Mouse (Mus musculus) frontal cortex, adult (tissue): Measurements from ENCODE around the gene Trpc2.

Source experiments
- ATAC-seq: cut with Nextera tagmentation; 2 replicates; pipeline ENCODE4 v1.9.2; 2017; ENCODE audit warnings: mild to moderate bottlenecking, moderate library complexity, mixed read lengths; ENCODE audit not compliant: low TSS enrichment

Gene Trpc2

DNA sequence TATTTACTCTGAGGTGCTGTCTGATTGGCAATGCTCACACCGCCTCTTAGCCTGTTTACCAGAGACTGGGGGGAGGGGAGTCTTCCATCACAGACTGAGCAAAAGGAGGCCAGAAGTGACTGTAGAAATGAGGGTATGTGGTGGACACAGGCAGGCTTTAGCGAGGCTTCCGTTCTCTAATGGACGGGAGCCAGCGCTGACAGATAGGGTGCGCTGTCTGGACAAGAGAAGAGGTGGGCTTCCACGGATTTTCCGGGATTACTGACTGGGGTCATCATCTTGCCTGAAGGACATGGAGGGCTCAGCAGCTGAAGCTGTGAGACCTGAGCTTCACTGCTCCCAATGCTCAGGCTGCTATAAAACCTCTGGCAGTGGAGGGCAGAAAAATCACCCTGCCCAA lies 19.3 kb downstream of the Trpc2 start:
- no peak for ATAC-seq

DNA sequence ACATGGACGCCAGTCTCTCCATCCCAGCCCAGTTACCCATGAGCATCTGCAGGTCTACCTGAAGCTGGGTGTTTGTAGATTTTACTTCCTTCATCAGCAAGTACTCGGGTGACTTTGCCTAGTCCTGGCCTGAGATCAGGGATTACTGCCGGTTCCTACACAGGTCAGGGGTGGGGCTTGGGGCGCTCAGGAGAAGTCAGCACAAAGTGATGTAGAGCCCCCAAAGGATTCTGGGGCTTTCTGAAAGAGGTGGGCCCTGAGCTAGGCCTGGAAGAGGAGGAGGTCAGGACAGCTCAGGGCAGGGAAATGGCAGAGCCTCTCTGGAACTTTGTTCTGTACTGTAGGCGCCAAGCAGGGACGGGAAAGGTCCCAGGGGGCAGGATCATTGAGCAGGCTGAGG lies 19.8 kb downstream of the Trpc2 start:
- ATAC-seq = no peak

DNA sequence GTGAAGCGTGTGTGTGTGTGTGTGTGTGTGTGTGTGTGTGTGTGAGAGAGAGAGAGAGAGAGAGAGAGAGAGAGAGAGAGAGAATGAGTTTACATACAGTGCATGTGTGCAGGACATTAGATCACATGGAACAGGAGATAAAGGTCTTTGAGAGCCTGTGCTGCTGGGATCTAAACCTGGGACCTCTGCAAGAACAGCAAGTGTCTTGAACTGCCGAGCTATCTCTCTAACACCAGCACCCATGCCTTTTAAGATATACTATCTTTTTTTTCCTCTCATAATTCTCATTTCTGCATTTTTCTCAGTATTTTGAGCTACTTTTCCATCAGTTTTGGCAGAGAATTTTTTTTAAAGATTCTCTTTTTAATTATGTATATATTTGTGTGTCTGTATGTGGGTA lies 20.6 kb downstream of the Trpc2 start:
- ATAC-seq = no peak

DNA sequence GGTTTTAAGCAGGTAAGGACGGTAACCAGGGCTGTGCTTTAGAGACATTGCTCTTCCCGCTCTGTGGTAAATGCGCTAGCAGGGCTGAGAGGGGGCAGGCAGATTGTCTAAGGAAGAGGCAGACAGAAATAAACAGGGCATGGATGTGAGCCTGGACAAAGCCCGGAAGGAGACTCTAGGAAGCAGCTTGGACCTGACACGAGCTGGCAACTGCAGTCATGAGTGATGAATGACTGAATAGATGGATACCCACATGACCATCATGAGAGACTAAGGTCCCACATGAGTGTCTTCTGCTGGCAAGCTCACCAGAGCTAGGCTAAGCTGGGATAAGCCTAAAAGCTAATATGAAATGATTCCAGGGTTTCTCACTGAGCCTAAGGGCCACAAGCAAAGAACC lies 21.2 kb downstream of the Trpc2 start:
- no peak for ATAC-seq

DNA sequence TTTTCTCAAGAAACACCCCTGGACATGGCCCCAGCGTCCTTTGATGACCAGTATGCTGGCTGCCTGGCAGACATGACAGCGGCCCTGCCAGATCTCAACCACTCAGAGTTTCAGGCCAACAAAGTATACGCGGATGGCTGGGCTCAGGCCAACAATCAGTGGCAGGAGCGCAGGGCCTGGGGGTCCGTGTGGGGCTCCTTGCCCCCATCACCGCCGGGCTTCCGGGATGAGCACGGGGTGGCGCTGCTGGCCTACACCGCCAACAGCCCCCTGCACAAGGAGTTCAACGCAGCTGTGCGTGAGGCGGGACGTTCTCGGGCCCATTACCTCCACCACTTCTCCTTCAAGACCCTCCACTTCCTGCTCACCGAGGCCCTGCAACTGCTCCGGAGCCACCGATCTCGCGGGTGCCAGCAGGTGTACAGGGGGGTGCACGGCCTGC lies 23.8 kb downstream of the Trpc2 start:
- ATAC-seq = no peak

DNA sequence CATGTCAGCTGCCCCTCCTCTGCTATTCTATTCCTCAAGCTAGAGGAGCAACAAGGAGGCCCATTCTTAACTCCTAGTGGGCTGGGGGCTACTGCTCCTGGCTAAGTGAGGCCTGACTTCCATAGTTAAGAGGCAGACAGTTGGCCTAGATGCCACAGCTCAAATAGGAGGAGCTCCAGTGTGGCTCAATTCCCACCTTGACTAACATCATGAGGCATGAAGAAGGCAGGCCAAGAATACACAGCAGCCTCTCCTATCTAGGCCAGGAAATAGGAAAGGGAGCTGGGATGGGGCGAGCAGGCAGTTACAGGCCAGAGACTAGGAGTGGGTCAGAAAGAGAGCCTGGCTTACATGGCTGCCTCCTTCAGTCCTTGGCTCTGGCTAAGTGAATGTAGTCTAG lies 25.3 kb downstream of the Trpc2 start:
- no peak for ATAC-seq

DNA sequence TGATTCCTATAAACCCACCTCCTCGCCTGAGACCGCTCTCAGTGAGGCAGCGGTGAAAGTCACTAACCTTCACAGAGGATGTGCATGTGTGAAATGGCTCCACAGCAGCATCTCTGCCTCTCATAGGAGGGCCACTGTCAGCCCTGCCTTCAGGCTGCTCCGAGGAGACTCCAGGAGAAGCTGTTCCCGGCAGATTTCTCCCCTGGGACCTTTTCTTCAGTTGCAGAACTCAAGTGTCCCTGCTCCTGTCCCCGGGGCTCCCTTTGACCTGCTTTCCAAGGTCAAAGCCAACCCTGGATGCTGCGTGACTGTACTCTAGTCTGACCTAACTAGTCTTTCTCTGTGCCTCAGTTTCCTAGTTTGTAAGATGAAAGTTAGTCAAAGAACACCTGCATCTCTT lies 26.3 kb downstream of the Trpc2 start, which contains the start of gene Art5:
Art5 (minus strand) TSS at position 319 of the 400 bp plus-strand sequence.
- ATAC-seq = no peak

DNA sequence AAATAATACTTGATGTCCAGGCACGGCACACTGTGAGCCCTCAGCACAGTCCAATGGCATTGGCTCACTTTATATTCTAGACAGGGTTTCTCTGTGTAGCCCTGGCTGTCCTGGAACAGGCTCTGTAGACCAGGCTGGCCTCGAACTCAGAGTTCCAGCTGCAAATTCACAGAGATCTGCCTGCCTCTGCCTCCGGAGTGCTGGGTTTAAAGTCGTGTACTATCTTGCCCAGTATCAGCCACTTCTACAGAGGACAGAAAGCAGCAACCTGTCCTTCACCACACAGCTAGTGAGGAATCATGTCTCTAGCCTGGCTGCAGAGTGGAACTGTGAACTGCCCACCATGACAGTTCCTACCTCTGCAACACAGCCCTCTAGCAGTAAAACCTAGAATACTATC lies 26.8 kb downstream of the Trpc2 start:
- no peak for ATAC-seq

DNA sequence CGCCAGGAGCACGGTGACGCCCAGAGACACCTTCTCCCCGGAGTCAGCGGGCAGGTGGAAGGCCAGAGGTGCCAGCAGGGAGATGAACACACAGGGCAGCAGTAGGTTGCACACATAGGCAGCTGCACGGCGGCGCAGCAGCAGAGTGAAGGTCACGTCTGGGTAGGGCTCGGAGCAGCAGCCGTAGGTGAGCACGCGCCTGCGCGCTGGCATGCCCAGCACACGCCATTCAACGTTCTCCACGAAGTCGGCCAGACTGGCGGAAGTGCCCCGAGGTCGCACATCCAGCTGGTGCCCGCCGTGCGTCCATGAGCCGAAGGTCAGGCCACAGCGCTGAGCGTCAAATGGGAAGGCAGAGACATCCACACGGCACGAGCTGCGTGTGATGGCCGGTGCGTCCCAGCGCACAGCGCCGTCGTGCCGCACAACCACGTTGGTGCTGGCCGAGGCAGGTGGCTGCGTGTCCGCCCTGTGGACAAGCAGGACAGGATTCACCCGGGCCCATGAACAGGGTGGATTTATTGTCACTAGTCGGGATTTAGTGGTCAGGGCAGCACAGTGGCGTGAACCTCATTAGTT lies 30.3 kb downstream of the Trpc2 start:
- no peak for ATAC-seq

DNA sequence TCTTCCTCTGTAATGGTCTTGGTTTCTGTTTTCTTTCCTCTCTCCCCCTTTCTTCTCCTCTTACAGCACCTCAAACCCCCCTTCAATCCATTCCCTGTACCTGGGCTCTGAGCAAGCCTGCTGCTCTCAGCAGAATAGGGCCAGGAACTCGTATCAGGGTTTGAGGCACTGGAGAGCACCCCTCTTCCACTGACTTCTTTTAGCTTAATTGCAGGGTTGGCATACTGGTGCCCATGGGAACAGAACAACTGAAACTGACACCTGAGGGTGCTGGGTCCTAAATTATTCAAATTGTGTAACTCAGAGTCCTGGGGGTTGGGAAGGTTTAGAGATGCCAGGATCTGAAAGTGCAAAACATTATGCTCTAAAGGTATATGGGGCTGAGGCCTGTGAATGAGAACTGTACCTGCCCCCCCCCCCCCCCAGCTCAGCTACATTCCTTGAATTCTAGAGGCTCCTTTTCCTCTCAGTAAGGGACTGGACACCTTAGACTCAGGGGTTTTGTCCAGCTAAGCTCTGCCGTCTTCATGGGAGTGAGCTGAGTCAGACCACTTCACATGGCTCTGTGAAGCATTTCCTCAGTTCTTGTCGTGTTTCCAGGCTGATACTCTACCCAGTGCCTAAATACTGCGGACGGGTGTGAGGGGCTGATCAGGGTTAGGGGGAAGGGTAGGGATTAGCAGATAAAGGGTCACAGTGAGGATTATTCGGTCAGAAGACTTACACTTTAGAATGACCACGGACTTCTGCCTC lies 33.8 kb downstream of the Trpc2 start, which contains the start of gene Chrna10:
Chrna10 (minus strand) TSS at position 250 of the 753 bp plus-strand sequence.
- ATAC-seq = no peak

DNA sequence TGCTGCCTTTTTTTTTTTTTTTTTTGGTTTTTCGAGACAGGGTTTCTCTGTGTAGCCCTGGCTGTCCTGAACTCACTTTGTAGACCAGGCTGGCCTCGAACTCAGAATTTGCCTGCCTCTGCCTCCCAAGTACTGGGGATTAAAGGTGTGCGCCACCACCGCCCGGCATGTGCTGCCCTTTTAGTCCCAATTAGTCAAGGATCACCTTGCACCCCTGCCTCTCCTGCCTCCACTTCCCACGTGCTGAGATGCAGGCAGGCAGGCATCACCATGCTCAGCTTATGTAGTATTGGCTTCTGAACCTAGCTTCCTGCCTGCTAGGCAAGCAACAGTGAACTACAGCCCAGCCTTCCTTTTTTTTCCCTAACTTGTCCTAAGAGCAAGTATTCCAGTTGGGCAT lies 34.5 kb downstream of the Trpc2 start:
- ATAC-seq = no peak

DNA sequence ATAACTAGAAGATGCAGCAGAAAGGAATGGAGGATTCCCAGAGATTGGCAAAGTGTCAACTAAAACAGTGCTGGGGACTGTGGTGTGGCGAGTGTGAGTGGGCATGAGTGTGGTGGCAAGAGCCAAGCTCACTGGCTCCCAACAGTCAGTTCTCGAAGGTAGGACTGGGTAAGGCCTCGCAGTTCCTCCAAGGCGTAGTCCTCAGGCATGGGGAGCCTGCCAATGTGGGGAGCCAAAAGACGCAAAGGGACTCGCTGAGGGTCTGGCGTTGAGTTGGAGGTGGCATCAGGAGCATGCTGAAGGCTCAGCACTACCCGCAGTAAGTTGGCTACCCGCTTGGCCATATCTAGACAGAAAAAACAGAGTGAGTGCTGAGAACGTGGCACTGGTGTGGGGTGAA lies 37.4 kb downstream of the Trpc2 start:
- ATAC-seq = no peak

DNA sequence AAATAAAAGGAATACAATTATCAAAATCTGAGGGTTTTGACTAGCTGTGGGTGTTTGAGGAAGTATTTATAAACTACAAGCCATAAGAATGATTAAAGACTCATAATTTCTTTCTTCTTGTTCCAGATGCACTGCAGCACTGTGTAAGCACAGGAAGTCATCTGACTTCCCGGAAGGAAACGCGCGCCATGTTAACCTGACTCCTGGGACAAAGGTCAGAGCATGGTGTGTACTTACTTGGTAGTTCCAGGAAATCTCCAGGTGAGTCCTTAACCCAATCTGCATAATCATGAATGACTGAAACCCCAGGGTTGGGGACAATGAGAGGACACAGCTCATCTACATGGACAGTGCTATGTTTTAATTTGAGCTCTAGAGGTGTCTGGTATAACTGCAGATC lies 49.5 kb downstream of the Trpc2 start:
- ATAC-seq = no peak

DNA sequence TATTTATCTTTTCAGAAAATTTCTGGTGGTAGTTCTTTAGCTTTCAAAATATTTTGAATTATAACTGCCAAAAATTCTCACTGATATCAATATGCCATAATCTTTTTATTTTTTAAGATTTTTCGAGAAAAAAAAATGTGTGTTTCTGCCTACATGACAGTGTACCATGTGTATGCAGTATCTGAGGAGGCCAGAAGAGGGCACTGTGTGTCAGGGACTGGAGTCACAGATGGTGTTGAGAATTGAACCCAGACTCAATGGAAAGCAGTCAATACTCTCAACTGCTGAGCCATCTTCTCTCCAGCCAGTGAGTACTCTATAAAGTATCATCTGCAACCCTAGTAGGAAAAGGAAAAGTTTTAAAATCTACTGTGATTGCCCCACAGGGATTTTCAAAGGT lies 54.5 kb downstream of the Trpc2 start:
- ATAC-seq = no peak

DNA sequence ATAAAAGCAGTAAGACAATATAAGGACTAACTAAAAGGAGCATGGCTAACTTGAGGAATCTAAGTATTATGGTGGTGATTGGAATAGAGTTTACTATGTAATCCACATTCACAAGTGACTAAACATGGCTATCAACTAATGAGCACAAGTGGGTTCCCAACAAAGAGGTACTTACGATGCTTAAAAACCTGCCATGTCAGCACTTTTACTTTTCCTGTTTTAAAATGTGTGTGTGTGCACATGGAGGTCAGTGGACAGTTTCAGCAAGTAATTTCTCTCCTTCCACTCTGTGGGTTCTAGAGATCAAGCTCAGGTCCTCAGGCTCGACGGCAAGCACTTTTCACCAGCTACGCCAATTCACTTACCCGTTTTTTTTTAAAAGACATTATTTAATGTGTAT lies 55.0 kb downstream of the Trpc2 start:
- no peak for ATAC-seq
